Mouse (Mus musculus) MEL (cell line): ENCODE data around the gene Foxp2. TPM values are rescaled to one million over a fixed set of nuclear protein-coding genes. Genes with fewer than 3 reads are reported as not detected.

Experiments
- DNase-seq: peaks from one replicate; pipeline ENCODE4 v3.0.0; 2011; ENCODE audit warnings: low read depth, low spot score
- H3K27ac ChIP-seq: 2 replicates; pipeline ENCODE4 v1.5.1; 2012; ENCODE audit warnings: low read depth, mild to moderate bottlenecking, control low read depth, low read length, moderate library complexity; ENCODE audit not compliant: control insufficient read depth
- H3K27me3 ChIP-seq, 2 experiments: fragments of 150-350 bp in 1 of 2; sonication (generic) in 1 of 2; 2 replicates each; pipeline ENCODE4 v1.6.1; 2012; ENCODE audit warnings: low read length in 2 of 2, mild to moderate bottlenecking in 2 of 2, improper control_type of control experiment in 1 of 2, moderate library complexity in 1 of 2; ENCODE audit not compliant: insufficient read depth in 2 of 2, control insufficient read depth in 1 of 2
- H3K36me3 ChIP-seq, 2 experiments: 2 replicates each; pipeline ENCODE4 v1.6.1; 2012 to 2014; ENCODE audit warnings: low read length in 2 of 2, improper control_type of control experiment in 1 of 2, inconsistent platforms in 1 of 2, mild to moderate bottlenecking in 1 of 2; ENCODE audit not compliant: insufficient read depth in 2 of 2, control insufficient read depth in 1 of 2
- H3K4me1 ChIP-seq, 2 experiments: fragments of 150-350 bp in 1 of 2; sonication (generic) in 1 of 2; 2 replicates each; pipeline ENCODE4 v1.6.1; 2012; ENCODE audit warnings: low read length in 2 of 2, improper control_type of control experiment in 1 of 2, mild to moderate bottlenecking in 1 of 2; ENCODE audit not compliant: insufficient read depth in 2 of 2, control insufficient read depth in 1 of 2
- H3K4me3 ChIP-seq, 2 experiments: fragments of 150-350 bp in 1 of 2; sonication (generic) in 1 of 2; 2 replicates each; pipeline ENCODE4 v1.5.1; 2012; ENCODE audit warnings: low read depth in 2 of 2, low read length in 2 of 2, mild to moderate bottlenecking in 2 of 2, moderate library complexity in 2 of 2, control low read depth in 1 of 2, improper control_type of control experiment in 1 of 2; ENCODE audit not compliant: control insufficient read depth in 1 of 2, insufficient read depth in 1 of 2
- H3K79me2 ChIP-seq: 2 replicates; pipeline ENCODE4 v1.6.1; 2012; ENCODE audit warnings: mild to moderate bottlenecking, low read length, moderate library complexity; ENCODE audit not compliant: control insufficient read depth, poor library complexity, insufficient read depth
- H3K9ac ChIP-seq: 2 replicates; pipeline ENCODE4 v1.6.1; 2012; ENCODE audit warnings: low read depth, mild to moderate bottlenecking, control low read depth, low read length, moderate library complexity; ENCODE audit not compliant: control insufficient read depth, poor library complexity, severe bottlenecking
- H3K9me3 ChIP-seq: fragments of 150-350 bp; sonication (generic); replicated peaks from 2 replicates; pipeline ENCODE4 v1.6.1; 2012; ENCODE audit warnings: mild to moderate bottlenecking, low read length, improper control_type of control experiment, moderate library complexity; ENCODE audit not compliant: insufficient read depth
- CHD1 ChIP-seq: IDR thresholded peaks from 2 replicates; pipeline ENCODE4 v1.6.1; 2012; ENCODE audit warnings: low read depth, mild to moderate bottlenecking, inconsistent platforms, low read length, improper control_type of control experiment
- CTCF ChIP-seq, 3 experiments: IDR thresholded peaks in 2 of 3; conservative IDR thresholded peaks in 1 of 3; 2 replicates each; pipeline ENCODE4 v1.5.1; 2011 to 2012; ENCODE audit warnings: low read length in 3 of 3, low read depth in 2 of 3, mild to moderate bottlenecking in 2 of 3, improper control_type of control experiment in 1 of 3, inconsistent platforms in 1 of 3, mixed read lengths in 1 of 3, moderate library complexity in 1 of 3; ENCODE audit not compliant: control insufficient read depth in 1 of 3, insufficient read depth in 1 of 3, poor library complexity in 1 of 3, severe bottlenecking in 1 of 3
- ELF1 ChIP-seq: IDR thresholded peaks from 2 replicates; pipeline ENCODE4 v1.6.1; 2014; ENCODE audit warnings: low read depth, mild to moderate bottlenecking, inconsistent platforms, low read length, improper control_type of control experiment, moderate library complexity
- GATA1 ChIP-seq: IDR thresholded peaks from 2 replicates; pipeline ENCODE4 v1.6.1; 2011; ENCODE audit warnings: low read depth, low read length, improper control_type of control experiment
- JUND ChIP-seq: IDR thresholded peaks from 2 replicates; pipeline ENCODE4 v1.6.1; 2011; ENCODE audit warnings: low read depth, mild to moderate bottlenecking, improper control_type of control experiment, low read length
- KAT2A ChIP-seq: conservative IDR thresholded peaks from 2 replicates; pipeline ENCODE4 v1.6.1; 2012; ENCODE audit warnings: low read depth, low read length, improper control_type of control experiment, inconsistent platforms
- MAFK ChIP-seq: IDR thresholded peaks from 2 replicates; pipeline ENCODE4 v1.6.1; 2011; ENCODE audit warnings: low read depth, mild to moderate bottlenecking, low read length, improper control_type of control experiment, borderline replicate concordance
- MAZ ChIP-seq: IDR thresholded peaks from 2 replicates; pipeline ENCODE4 v1.6.1; 2012; ENCODE audit warnings: low read depth, mild to moderate bottlenecking, inconsistent platforms, low read length, improper control_type of control experiment
- MEF2A ChIP-seq: IDR thresholded peaks from 2 replicates; pipeline ENCODE4 v1.6.1; 2014; ENCODE audit warnings: low read depth, mild to moderate bottlenecking, inconsistent platforms, low read length, improper control_type of control experiment; ENCODE audit not compliant: poor library complexity, insufficient replicate concordance, severe bottlenecking; ENCODE audit errors: extremely low read depth
- MXI1 ChIP-seq: IDR thresholded peaks from 2 replicates; pipeline ENCODE4 v1.6.1; 2011; ENCODE audit warnings: mild to moderate bottlenecking, low read depth, low read length, improper control_type of control experiment
- MYB ChIP-seq: IDR thresholded peaks from 2 replicates; pipeline ENCODE4 v1.6.1; 2011; ENCODE audit warnings: mild to moderate bottlenecking, low read depth, low read length, improper control_type of control experiment
- MYC ChIP-seq: IDR thresholded peaks from 2 replicates; pipeline ENCODE4 v1.6.1; 2011; ENCODE audit warnings: low read depth, mild to moderate bottlenecking, low read length, improper control_type of control experiment, moderate library complexity
- POLR2A ChIP-seq, 2 experiments: IDR thresholded peaks; 2 replicates each; pipeline ENCODE4 v1.6.1; 2011 to 2012; ENCODE audit warnings: low read length in 2 of 2, mild to moderate bottlenecking in 2 of 2, control low read depth in 1 of 2, improper control_type of control experiment in 1 of 2, low read depth in 1 of 2, moderate library complexity in 1 of 2; ENCODE audit not compliant: control insufficient read depth in 1 of 2, insufficient read depth in 1 of 2, poor library complexity in 1 of 2
- POLR2AphosphoS5 ChIP-seq: IDR thresholded peaks from 2 replicates; pipeline ENCODE4 v1.6.1; 2012; ENCODE audit warnings: low read depth, borderline replicate concordance, mild to moderate bottlenecking, inconsistent platforms, low read length, moderate library complexity, mixed read lengths
- RAD21 ChIP-seq: IDR thresholded peaks from 2 replicates; pipeline ENCODE4 v1.6.1; 2011; ENCODE audit warnings: mild to moderate bottlenecking, low read depth, low read length, improper control_type of control experiment
- RCOR1 ChIP-seq: IDR thresholded peaks from 2 replicates; pipeline ENCODE4 v1.6.1; 2012; ENCODE audit warnings: low read depth, mild to moderate bottlenecking, inconsistent platforms, low read length, improper control_type of control experiment
- SIN3A ChIP-seq: IDR thresholded peaks from 2 replicates; pipeline ENCODE4 v1.6.1; 2012; ENCODE audit warnings: low read length, improper control_type of control experiment, inconsistent platforms
- SMC3 ChIP-seq: IDR thresholded peaks from 2 replicates; pipeline ENCODE4 v1.6.1; 2011; ENCODE audit warnings: low read depth, low read length, improper control_type of control experiment
- TAL1 ChIP-seq: IDR thresholded peaks from 2 replicates; pipeline ENCODE4 v1.6.1; 2012; ENCODE audit warnings: mild to moderate bottlenecking, inconsistent platforms, low read length, moderate library complexity, mixed read lengths
- TBP ChIP-seq: IDR thresholded peaks from 2 replicates; pipeline ENCODE4 v1.8.0; 2011; ENCODE audit warnings: low read depth, low read length, improper control_type of control experiment
- ZKSCAN1 ChIP-seq: IDR thresholded peaks from 2 replicates; pipeline ENCODE4 v1.6.1; 2012; ENCODE audit warnings: low read depth, mild to moderate bottlenecking, inconsistent platforms, low read length, improper control_type of control experiment, moderate library complexity
- ZNF384 ChIP-seq: IDR thresholded peaks from 2 replicates; pipeline ENCODE4 v1.6.1; 2012; ENCODE audit warnings: low read depth, mild to moderate bottlenecking, inconsistent platforms, low read length, improper control_type of control experiment
- polyA plus RNA-seq, 2 experiments: library from polyadenylated mRNA; stranded (reverse) in 1 of 2; unstranded in 1 of 2; fragments of >175 nt in 1 of 2; fragments of >200 nt in 1 of 2; gene quantifications; 2 replicates each; pipeline versions ENCODE4 v1.2.1 to v1.2.4; 2012; ENCODE audit warnings: low replicate concordance in 2 of 2, low read depth in 1 of 2; ENCODE audit not compliant: insufficient read length in 2 of 2, insufficient read depth in 1 of 2, missing spikeins in 1 of 2
- total RNA-seq: library from RNA; depleted of rRNA; stranded (reverse); fragments of 300-350 nt; gene quantifications from 2 replicates; pipeline ENCODE4 v1.2.3, GENCODE M21; 2012

The Foxp2 gene
- total and polyA plus RNA-seq, 3 experiments = not detected

GRCm38 (mm10) chr6:15120916-15121315, 219.8 kb downstream of the Foxp2 start:
- DNase-seq = no peak
- Histone ChIP-seq H3K79me2 (no peaks in the 10 kb centered on the region), H3K9ac (no peak overlapping the region), H3K36me3 (no peaks in the 10 kb centered on the region), H3K27ac (no peak overlapping the region), H3K27me3 (no peaks in the 10 kb centered on the region), H3K4me3 (no peak overlapping the region), H3K4me1 (no peaks in the 10 kb centered on the region), H3K9me3 (no peaks in the 10 kb centered on the region)
- TF ChIP-seq JUND (no peak), MAFK (no peak), SIN3A (no peak), MEF2A (no peak), SMC3 (no peak), MXI1 (no peak)

DNA sequence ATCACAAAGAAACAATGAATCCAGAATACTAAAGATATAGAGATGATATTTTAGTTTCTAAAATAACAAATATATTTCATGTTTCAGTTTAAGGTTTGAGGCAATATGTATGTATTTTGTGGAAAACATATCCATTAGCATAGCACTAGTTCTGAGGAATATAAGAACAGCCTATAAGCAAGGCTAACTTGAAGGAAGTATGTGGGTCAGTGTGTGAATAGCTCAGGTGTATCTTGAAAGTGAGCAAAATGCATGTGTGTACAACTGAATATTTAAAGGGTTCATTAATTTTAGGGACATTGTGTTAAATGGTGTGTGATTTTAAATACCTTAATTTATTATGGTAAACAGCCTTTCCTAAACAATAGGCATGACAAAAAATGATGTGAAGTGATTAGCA, 220.2 kb downstream of the Foxp2 start:
- Histone ChIP-seq H3K4me1 (no peaks in the 10 kb centered on the region), H3K36me3 (no peaks in the 10 kb centered on the region), H3K4me3 (no peak overlapping the region), H3K9me3 (no peaks in the 10 kb centered on the region), H3K9ac (no peak overlapping the region), H3K27me3 (no peaks in the 10 kb centered on the region), H3K27ac (no peak overlapping the region), H3K79me2 (no peaks in the 10 kb centered on the region)
- TF ChIP-seq ZKSCAN1 = no peak
- no peak for TF ChIP-seq ZNF384
- DNase-seq = no peak

GRCm38 (mm10) chr6:15130142-15130541, 229.0 kb downstream of the Foxp2 start:
- Histone ChIP-seq H3K36me3 (no peaks in the 10 kb centered on the region), H3K27me3 (no peaks in the 10 kb centered on the region), H3K27ac (no peak overlapping the region), H3K79me2 (no peaks in the 10 kb centered on the region), H3K4me3 (no peak overlapping the region), H3K9me3 (no peaks in the 10 kb centered on the region), H3K9ac (no peak overlapping the region), H3K4me1 (no peaks in the 10 kb centered on the region)
- no peak for DNase-seq
- no peak for TF ChIP-seq KAT2A
- no peak for TF ChIP-seq RCOR1
- no peak for TF ChIP-seq MYC
- TF ChIP-seq MAZ = no peak
- no peak for TF ChIP-seq CHD1
- TF ChIP-seq CTCF (IDR thresholded peaks at IDR 0.05 in 2 of 3, conservative IDR thresholded peaks at IDR 0.05 in 1 of 3; ENCODE audit: control insufficient read depth in 1 of 3, insufficient read depth in 1 of 3, low read depth in 2 of 3, low read length in 3 of 3, poor library complexity in 1 of 3, severe bottlenecking in 1 of 3) = no peak
- TF ChIP-seq RAD21 = no peak
- no peak for TF ChIP-seq POLR2A (IDR thresholded peaks at IDR 0.05; ENCODE audit: control insufficient read depth in 1 of 2, insufficient read depth in 1 of 2, low read depth in 1 of 2, low read length in 2 of 2, poor library complexity in 1 of 2)
- no peak for TF ChIP-seq TBP
- no peak for TF ChIP-seq POLR2AphosphoS5
- no peak for TF ChIP-seq MAFK
- TF ChIP-seq MYB = no peak
- TF ChIP-seq ELF1 = no peak
- no peak for TF ChIP-seq GATA1
- no peak for TF ChIP-seq TAL1
